Mouse (Mus musculus) liver, embryonic 14.5 days (tissue): ENCODE data around the gene Sirpa.

ENCODE experiments used
- CTCF ChIP-seq: IDR thresholded peaks from 2 replicates; pipeline ENCODE4 v1.5.1; 2016; ENCODE audit warnings: antibody characterized with exemption, low read depth, control low read depth
- EP300 ChIP-seq: IDR thresholded peaks from 2 replicates; pipeline ENCODE4 v1.6.1; 2016; ENCODE audit warnings: antibody characterized with exemption, low read depth

- TF ChIP-seq CTCF (no peak), EP300 (no peak)
These were observed 39.7 kb downstream of the Sirpa start for GRCm38 (mm10) chr2:129632324-129632723.
